Mouse (Mus musculus) cerebellum, adult 11 months (tissue): ENCODE measurements at regions not wholly inside any gene's neighbourhood (a gene's known extent, or its start where the extent isn't known, plus 50 kb on each side); places are given as distances from the start of the nearest gene placed in this dataset.

Source experiments
- DNase-seq: peaks from one replicate; pipeline ENCODE4 v3.0.0; 2022

DNA sequence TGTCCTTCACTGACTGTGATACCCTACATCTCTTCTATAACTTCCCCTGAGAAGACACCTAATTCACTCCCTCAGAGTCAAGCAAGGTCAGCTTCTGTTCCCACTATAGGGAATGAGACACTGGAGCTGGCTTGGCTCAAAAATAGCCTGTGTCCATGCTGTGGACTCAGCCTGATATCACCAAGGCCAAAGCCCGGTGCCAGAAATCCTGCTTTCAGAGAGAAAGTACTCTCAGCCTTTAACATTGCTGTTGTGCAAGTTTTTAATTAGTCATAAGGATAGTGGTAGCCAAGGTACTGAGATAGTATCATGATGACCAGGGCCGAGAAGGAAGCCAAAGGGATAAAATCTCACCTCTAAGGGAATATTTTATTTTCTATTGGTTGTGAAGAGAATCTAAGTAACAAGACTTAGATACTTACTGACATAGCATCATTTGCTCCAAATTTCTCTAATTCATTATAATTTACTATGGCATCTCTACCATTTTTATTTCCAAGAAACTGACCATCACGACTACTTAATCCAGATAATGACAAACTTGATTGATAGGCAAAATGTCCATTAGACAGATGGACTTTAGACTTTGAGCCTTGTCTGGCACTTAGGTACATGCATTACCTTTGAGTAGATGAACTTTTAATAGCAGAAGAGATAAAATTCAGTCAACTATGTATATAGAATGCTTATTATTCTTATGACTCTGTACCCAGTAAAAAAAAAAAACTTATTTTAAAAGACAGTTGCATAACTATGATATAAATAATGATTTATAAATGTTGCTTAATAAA lies 64.7 kb upstream of the Nrip1 start:
- DNase-seq, result no peak

DNA sequence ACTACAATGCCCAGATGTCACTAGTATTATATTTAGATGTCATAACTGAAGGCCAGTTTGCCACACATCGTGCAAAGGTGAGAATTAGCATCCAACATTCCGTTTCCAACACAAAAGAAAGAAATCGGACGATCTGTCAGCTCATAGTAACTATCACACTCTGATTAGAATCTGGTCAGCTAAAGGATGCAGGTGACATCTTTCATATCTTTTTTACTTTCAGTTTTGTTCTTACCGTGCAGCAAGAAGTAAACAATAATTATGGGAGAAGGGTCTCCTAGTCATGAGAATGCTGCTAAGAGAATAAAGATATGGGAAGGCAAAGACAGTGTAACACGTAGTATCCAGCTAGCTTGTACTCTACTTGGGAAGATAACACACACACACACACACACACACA lies 62.7 kb upstream of the Nrip1 start:
- no peak for DNase-seq

DNA sequence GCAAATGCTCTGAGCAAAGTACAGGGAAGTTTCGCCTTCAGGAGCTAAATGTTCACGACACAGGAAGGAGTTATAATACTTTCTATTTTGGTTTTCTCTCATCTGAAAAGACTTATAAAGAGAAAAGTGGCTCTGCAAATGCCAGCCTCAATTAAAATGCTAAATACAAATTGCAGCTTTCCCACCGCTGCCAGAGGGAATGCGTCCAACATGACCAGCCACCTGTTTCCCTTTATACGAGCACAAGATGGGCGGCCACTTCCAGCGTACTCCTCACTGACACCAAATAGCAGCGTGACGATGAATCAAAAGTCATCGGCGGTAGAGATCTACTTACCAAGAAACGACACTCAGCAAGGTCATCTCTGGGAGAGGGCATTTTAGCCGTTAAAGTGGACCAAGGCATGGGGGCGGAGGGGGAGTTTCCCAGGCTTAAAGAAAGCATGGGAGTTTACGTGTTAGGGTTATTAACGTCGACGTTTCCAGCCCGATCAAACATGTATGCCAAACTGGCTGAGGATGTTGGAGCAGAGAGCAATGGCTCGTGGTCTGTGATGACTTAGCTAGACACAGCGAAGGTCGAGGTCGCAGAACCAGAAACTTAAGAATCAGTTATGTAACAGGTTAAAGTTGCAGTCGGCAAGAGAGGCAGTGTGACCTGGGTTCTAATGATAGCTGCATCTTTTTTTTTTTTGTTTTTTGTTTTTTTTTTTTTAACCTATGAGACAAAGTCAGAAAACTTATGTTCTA lies 59.6 kb upstream of the Nrip1 start:
- DNase-seq, result peak; percentile 5

DNA sequence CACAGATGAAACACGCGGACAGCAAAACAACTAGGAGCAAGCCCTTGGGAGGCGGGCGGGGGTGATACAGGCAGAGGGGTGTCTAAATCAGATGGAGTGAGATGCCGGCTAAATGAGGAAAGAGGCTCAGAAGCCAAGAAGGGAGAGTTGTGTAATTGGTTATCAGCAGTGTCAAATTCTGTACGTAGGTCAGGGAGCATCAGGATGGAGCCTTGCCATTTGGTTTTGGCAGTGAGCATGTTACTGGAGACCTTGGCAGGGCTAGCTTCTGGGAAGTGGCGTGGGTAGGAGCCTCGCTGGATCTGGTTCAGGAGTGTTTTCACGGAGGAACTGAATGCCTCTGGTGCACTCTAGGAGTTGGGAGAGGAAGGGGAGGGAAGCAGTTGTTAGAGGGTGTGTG lies 58.7 kb upstream of the Nrip1 start:
- DNase-seq, result peak; percentile 39

DNA sequence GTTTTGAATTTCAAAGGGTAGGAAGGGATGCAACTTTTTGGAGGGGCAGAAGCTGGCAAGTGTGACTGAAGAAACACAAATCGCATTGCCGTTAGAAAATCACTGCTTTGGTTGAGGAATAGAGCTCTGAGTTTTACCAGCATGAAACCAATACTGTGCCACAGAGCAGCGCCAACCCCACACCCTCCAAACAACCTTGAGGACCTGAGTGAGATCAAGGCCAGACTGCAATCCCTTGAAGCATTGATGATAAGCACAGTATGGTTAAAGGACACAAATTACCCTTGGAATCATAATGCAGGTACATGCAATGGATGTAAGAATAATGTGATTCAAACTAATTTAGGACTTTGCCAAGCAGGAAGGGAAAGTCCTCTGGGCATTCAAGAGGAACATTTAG lies 55.5 kb upstream of the Nrip1 start:
- no peak for DNase-seq

DNA sequence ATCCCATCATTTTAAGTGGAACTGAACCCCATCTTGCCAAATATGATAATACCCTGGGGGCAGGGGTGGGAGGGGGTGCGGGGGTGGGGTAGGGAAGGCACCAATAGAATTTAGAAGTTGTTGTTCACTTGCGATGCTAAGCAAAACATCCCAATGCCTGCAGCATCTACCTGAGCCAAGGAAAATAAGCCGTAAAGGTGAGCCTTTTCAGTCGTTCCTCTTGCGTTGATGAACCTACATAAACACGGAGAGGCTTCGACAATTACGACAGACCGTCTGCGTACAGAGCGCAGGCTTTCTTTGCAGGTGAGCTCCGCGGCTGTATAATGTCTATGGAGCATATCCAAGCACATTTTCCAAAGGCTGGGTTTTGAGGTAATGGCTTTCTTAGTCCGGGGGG lies 50.3 kb upstream of the Nrip1 start:
- no peak for DNase-seq
